Mouse (Mus musculus) left cerebral cortex, adult 18-20 months (tissue): Measurements from ENCODE around the gene Agrn. TPM values are rescaled to one million over a fixed set of nuclear protein-coding genes. Genes with fewer than 3 reads are reported as not detected.

Experiments
- DNase-seq, 2 experiments: peaks; one replicate each; pipeline ENCODE4 v3.0.0; 2021 to 2022; ENCODE audit warnings: low spot score in 2 of 2, mixed read lengths in 1 of 2
- total RNA-seq, 2 experiments: library from RNA; stranded (reverse); gene quantifications; 2 replicates each; pipeline ENCODE4 v1.2.3; 2021

Gene Agrn
- total RNA-seq, 2 experiments from 2014 or later, result 118 to 129 TPM

DNA sequence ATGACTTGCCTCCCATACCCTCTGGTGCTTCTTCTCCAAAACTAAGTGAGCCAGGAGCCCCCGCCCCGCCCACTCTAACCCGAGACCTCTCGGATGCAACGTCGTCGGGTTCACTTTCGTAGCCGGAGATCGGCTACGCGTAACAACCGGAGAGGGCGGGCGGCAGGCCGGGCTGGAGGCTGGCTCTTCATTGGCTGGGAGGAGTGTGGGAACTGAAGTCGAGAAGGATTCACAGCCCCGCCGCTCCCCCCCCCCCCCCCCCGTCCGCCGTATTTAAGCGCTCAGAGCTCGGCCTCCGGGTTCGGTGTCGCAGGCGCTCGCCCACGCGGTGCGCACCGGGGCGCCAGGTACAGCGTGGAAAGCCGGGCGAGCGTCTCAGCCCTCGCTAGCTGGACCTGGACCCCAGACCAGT is 5.7 kb upstream of the Agrn start, which contains the start of gene AW011738:
AW011738 (plus strand) TSS at position 304 of the 412 bp plus-strand sequence.
- peak; percentile 55 to 60 for DNase-seq

DNA sequence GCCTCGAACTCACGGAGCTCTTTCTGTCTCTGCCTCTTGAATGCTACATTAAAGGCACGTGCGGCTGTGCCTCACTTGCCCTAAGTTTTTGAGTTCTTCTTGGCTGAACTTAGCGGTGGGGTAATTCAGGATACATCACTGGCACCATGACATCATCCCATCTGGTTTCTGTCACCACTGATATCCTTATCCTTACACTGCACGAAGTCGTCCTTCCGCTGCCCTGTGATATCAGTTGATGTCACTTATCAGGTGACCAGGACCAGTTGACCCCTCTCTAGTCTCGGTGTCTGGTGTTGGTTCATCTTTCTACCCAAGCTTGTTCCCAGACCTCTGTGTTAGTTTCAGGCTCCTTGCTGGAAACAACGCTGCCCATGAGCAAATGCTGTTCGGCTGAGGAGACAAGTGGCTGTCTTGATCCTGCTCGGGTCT is 5.2 kb upstream of the Agrn start:
- DNase-seq, result no peak

DNA sequence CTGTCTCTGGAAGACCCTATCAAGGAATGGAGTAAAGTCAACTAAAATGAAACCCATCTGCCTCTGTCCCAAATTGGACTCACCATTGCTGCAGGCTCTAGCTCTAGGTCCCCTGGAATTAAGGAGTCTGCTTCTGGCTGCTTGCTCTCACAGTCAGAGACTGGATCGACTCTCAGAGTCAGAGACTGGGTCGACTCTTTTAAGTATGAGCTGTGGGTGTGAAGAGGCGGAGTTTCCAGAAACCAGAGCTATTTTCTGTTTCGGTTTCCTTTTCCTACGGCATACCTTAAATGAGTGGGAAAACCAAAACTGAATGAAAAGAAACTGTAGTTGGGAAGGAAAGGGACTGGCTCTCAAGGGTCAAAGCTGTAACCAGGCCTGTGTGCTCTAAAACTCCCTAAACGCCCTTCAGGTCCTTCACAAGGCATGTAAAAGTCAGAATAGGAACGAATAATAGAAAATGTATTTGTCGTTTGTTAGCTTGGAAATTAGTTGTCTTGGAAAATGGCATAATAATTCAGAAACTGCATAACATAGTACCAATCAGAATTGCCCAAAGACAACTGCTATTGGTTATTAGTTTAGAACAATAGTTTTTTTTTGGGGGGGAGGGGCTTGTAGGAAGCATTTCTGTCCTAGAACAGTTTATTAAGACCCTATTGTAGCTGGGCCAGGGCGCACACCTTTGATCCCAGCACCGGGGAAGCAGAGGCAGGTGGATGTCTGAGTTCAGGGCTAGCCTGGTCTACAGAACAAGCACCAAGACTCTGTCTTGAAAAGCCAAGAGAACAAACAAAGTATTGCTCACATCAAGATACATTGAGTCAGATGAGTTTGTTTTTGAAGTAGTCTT is 3.6 kb upstream of the Agrn start, which contains the start of gene Isg15:
Isg15 (minus strand) TSS at position 196 of the 853 bp plus-strand sequence.
- DNase-seq, result no peak

DNA sequence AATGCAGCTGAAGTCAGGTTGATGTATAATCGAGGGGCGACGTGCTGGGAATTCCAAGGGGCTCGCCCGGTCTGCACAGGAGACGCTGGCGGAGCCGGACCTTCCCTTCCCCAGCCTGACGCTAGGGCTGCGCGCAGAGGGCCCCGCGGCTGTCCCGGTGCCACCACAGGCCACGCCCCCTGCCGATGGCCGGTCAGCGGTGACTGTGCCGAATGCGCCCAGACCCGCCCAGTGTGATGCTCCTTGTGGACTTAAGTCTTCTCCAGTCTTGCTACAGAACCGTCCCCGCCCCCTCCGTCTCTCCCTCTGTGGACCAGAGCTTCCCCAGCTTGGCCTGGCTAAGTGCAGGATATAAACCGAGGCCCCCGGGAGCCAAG is 529 bp upstream of the Agrn start:
- DNase-seq, result peak; percentile 68

DNA sequence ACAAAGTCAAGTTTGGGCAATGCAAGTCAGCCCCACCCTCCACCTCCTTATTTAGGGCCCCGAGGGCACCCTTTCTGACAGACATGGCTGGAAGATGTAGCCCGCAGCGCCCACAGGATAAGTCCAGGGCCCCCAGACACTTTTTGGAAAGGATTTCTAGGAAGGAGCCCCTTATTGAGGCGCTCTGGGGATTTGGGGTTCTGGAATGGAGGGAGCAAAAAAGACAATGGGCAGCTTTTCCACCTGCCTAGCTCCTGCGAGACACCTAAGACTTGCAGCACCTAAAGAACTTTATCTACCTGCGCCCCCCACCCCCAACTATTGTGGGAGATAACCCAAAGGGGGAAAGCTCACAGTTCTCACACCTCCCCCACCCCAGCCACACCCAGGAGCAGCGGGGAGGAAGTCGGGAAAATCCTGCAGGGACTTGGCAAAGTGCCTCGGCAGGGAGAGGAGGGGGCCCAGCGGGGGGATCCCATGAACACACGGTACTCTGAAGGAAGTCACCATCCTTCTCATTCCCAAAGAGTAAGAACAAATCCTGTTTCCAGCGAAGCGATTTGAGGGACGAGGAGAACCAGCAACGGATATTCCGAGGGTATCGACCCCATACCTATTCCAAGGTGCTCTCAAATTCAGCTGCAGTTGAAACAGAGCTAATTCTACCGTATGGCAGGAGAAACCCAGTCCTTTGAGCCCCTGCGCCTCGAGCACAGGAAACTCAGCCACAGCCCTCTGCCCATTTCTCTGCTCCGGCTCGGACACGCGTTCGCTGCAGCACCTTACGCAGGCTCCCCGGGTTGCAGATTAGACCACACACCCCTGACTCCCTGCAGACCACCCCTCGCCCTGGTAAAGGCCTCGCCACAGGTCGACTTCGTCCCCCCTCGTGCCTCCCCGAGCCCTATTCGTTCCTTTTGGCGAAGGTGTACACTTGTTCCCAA is 1.1 kb downstream of the Agrn start:
- peak in 1 of 2 experiments; percentile 24 for DNase-seq

DNA sequence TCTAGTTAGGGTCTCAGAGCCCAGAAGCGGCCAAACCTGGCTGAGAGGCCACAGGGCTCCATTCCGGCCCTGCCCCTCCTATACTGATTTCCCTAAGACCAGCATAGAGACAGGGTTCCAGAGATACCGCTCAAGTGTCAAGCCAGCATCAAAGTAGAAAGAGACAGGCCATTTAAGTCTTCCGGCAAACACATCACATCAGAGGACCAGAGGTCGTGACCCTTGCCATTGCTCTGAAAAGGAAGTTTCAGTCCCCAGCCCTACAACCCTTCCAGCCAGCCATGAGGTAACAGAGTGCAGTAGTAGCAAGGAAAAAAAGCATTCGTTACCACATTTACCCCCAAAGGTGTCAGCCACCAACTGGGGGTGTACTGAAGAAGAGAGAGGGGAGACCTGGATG is 2.9 kb downstream of the Agrn start:
- no peak for DNase-seq

DNA sequence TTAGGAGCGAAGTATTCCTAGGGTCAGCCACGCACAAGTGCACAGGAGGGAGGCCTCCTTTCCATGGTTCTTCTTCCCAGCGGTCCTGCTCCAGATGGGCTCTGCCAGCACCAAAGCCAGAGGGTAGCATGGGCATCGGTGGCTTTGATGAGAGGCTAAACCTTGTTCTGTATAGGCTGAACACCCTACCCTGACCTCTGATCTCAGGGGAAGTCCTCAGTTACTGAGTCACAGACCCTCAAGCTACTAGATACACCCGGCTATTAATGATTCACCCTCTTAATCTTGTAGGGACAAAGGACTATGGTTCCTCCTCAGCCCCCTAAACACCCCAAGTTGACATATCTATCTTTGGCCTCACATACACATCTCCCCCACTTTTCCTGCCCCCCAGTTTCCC is 3.4 kb downstream of the Agrn start:
- DNase-seq, result no peak

DNA sequence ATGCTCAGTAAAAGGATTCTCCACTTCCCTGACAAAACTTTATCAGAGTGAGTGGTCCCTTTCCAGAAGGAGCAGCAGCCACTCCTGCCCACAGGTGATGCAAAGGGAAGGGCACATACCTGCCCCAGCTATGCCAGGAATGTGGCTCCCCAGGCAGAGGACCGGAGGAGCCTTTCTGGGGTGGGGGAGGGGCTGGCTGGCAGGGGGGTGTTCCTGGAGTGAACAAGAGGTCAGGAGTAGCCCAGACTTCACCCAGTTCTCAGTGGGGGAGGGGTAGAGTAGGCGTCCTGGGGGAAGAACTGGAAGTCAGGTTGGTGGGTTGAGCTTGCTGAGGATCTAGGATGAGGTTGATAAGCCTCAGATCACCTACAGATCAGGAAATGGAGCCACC is 4.1 kb downstream of the Agrn start:
- DNase-seq, result no peak

DNA sequence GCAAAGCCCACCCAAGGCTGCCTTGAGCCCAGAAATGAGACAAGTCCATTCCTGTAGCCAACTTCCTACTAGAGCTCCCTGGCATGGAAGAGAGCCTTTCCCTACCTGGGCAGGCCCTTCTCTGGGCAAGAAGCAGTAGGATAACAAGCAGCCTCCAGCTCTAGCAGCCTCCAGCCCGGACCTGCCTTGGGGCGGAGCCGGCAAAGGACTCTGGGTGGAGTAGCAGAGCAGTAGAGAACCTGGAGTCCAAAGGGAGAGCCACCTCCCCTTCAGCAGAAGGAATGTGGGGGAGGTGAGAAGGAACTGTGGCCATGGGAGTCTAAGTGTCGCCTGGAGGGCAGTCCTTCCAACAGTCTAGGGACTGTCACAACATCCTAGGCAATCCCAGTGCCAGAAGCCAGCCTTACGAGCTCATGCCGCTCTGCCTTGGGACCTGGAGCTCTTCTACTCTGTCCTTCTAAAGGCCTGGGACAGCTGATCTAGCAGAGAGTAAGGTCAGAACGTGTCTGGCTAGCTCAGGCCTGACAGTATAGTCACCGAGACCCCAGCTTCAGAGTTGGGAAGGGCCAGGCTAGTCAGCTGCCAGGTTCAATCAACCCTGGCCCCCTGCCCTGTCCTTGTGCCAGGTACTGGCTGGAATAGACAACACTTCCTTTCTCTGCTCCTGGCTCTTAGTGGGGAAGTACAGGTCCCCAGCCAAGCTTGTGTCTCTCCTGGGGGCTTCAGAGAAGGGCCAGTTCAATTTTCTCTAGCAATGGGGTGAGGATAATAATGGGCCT is 4.7 kb downstream of the Agrn start:
- no peak for DNase-seq

DNA sequence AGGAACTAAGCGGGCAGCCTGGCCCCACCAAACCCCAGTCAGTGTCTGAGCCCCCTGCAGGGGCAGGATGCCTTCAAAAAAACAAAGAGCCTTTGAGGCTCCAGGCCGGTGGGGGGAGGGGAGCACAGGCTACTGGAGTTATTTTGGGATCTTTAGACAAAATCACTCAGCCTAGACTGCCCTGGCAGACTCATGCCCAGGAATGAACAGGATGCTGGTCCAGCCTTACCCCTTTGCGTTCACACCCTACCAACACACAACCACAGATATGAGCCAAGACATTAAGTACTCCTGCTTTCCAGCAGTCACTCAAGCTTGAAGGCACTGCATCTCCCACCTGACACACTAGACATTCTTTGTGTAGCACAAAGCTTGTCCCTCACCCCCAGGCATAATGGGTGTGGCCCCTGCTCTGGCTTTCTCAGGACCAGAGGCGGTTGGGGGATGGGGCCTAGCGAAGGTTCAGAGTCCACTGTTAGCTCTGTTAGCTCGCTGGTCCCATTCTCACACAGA is 8.4 kb downstream of the Agrn start:
- DNase-seq, result no peak

DNA sequence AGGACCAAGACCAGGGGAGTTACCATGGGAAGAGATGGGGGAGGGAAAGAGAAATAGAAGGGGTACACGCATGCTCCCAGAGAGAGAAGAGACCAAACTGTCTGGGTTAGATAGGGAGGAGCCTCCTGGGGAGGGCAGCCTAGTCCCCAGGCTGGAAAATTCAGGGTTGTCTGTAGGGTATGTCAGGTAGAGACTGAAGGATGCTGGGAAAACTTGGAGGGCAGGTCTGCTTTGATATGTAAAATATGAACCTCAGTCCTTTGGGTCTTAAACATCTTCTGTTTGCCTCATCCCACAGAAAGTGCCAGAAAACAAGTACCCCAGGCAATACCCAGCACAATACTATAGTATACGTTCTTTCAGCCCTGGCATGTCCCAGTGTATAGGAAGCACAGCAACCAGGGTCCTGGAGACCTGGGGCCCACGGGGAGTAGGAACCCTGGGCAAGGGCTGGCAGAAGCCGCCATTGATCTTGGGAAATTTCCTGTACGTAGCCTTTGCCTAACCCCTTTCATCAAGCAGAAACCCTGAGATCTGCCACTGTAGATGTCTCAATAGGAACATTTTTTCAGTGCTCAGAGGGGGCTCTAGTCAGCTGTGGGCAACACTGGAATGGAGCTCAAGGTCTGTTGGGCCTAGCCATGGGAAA is 9.0 kb downstream of the Agrn start:
- DNase-seq, result no peak

DNA sequence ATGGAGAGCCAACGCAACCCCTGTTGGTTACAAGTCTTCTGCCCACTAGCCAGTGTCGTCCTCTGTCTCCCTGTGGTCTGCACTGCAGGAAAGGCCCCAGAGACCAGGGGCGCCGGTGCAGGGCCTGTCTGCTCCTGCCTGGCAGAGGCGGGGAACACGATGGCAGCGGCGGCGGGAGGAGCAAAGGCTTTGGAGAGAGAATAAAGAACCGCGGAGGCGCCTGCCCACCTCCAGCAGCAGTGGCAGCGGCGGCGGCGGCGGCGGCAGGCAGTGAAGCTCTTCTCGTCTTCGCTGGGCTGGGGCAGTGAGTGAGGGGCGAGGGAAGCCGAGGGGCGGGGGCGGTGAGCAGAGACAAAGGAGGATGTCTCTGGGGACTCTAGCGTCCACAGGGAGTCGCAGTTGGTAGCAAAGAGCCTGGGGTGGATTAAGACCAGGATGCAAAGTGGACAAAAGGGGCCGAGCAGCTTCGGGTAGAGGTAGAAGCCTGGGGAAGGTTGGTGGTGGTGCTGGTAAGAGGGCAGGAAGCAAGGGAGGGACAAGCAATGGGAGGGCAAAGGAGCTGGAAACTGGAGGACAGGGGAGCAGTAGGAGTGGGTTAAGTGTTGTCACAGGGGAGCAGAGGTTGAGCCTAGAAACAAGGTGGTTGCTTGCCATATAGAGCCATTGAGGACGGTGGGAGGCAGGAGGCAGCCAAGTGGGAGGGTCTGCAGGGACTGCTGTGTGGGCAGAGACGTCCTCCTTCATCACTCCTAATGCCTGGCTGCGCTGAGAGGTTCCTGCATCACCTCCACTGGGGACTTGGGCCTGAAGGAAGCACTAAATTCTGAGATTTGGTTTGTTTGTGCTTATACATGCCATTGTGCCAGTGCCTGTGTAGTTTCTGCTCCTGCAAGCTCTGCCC is 11.1 kb downstream of the Agrn start:
- DNase-seq, result peak; percentile 65 to 76

DNA sequence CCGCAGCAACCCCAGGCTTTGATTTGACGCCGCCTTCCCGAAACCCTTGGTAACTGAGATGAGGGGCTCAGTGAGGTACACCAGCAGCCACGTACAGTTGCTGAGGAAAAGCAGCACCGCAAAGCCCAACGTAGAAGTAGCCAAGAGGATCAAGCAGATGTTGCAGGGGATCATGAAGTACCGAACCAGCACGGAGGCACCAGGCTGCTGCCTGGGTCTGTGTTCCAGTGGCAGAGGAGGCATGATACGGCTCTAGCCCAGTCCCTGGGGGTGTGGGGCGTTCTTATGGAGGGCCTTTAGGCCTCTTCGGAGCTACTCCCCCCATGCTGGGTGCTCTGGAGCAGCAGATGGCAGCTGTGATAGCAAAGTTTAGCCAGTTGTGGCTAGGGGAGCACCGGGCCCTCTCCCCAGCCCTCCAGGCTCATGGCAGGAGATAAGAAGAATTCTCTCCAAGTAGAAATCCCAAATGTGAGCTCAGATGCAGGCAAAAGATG is 11.8 kb downstream of the Agrn start:
- no peak for DNase-seq

DNA sequence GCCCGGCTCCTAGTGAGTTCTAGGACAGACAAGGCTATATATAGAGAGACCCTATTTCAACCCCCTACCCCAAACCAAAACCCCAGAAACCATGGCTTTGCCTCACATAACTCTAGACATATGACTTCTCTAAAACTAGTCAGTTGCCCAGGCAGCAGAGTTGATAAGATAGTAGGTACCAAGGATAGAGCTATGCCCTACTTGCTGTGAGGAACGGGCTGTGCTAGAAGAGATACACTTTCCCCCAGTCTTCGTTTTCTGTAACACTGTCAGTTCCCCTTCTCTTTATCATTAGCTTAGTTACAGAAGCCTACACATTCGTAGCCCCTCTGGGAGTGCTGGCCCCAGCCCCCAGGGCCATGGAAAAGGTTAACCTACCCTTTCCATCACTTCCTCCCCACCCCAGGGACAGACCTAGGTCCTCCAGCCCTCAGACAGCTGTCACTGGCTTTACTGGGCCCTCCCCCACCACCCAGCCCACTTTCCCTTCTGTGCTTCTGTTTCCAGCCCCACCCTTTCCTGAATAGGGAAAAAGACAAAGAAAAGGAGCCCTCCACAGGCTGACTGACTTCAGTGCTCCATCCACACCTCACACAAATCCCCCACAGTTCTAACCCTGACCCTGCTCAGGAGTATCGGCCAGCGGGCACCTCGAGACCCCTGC is 12.9 kb downstream of the Agrn start:
- DNase-seq, result no peak

DNA sequence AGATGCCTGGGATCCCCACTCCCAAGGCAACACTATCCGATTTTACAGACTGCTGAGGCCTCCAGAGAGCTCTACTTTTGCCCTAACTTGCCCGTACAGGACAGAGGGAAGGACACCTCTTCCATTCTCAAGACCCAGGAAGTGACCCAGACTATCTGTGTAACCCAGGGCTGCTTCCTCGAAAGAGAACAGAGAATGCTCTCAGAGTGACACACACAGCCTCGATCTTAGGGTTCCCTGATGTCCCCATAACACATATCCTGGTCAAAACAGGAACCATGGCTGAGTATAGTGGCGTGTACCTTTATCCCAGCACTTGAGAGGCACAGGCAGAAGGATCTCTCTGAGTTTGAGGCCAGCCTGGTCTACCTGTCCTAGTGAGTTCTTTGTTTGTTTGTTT is 13.5 kb downstream of the Agrn start:
- DNase-seq, result no peak

DNA sequence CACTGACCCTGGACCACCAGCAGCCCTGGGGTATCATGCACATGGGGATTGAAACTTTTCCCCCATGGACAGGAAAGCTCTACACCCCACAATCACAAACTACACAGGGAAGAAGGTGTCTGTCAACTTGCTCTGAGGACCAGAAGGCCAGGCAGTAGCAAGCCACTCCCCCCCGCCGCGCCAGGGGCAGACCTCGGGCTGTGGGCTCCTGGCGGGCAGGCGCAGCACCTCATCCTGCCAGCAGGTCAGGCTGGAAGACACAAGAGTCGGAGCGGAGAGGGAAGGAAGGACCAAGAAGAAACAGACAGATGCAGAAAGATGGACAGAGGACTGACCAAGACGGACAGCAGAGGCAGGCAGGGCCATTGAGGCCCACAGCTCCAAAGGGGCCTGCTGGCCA is 19.7 kb downstream of the Agrn start:
- no peak for DNase-seq

DNA sequence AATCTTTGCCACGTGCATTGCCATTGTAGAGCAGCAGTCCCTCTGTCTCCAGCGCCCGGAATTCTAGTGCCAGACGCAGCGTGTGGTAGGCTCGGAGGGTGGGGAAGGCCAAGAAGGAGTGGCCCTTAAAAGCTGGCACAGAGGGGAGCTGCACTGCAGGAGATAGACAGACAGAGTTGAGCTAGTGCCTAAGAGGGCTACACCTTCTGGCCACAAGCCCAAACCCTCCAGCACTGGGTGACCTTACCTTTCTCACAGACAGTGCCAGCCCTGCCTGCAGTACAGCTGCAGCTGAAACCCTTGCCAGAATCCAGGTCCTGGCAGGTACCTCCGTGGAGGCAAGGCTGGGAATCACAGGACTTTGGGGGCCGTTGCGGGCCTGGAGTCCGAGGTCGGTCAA is 25.5 kb downstream of the Agrn start:
- DNase-seq, result no peak

DNA sequence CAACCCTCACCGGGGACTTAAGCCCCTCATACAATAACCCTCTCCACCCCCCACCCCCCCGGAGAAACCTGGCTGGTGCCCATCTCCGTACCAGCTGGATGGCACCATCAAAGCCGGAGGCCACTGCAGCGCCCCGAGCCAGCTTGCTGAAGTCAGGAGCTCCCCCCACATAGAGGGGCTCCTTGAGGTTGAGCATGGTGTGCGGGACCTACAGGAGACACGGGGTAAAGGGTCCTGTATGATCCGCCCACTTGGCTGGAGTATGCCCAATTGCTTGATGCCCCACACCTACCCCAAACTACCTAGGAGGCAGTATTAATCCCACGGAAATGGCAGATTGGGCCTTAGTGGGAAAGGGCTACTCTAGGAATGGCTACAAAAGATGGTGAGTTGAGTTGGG is 28.2 kb downstream of the Agrn start:
- no peak for DNase-seq

DNA sequence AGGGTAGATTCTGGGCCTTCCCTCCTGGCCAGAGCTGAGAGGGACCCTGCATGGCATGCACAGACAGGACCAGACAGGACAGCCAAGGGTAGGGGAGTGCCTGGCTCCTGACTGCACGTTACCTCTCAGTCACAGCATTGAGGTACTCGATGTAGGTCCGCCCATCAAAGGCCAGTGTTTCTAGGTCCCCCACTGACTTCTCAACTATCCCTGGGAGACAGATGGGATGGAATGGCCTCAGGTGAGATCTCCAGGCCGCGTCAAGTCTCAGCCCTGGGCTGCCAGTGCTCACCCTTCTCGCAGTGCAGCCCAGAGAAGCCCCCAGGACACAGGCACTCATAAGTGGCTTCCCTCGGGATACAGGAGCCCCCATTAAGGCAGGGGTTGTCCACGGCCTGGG is 28.7 kb downstream of the Agrn start:
- DNase-seq, result no peak
